Mouse (Mus musculus) forebrain, embryonic 14.5 days (tissue): Measurements from ENCODE around the gene Mctp2. TPM values are rescaled to one million over a fixed set of nuclear protein-coding genes. Genes with fewer than 3 reads are reported as not detected.
"Not testable (repeated sequence)": the region's sequence is repeated elsewhere in the genome, so short reads cannot be mapped to it uniquely, and the experiment has no call there.

ENCODE experiments used
- ATAC-seq: fragments of 200-750 bp; cut with Nextera tagmentation; 2 replicates; pipeline ENCODE4 v1.8.0; 2017; ENCODE audit warnings: mild to moderate bottlenecking, moderate library complexity
- DNase-seq: peaks from one replicate; pipeline ENCODE4 v3.0.0-alpha.2; 2015; ENCODE audit warnings: low spot score
- H3K27ac ChIP-seq: fragments of 300-500 bp; sonication (generic); 2 replicates; pipeline ENCODE4 v1.5.1; 2014; ENCODE audit warnings: low read depth, mild to moderate bottlenecking, control low read depth, low read length, moderate library complexity
- H3K27me3 ChIP-seq: fragments of 300-500 bp; sonication (generic); replicated peaks from 2 replicates; pipeline ENCODE4 v1.6.1; 2014; ENCODE audit warnings: low read length, control low read depth, mixed read lengths; ENCODE audit not compliant: control insufficient read depth, insufficient read depth
- H3K36me3 ChIP-seq: fragments of 300-500 bp; sonication (generic); 2 replicates; pipeline ENCODE4 v1.6.1; 2014; ENCODE audit warnings: low read length, control low read depth; ENCODE audit not compliant: control insufficient read depth, insufficient read depth
- H3K4me1 ChIP-seq: fragments of 300-500 bp; sonication (generic); 2 replicates; pipeline ENCODE4 v1.6.1; 2014; ENCODE audit warnings: antibody characterized with exemption, low read length, control low read depth; ENCODE audit not compliant: control insufficient read depth, insufficient read depth
- H3K4me2 ChIP-seq: fragments of 300-500 bp; sonication (generic); 2 replicates; pipeline ENCODE4 v1.6.1; 2014; ENCODE audit warnings: mild to moderate bottlenecking, control low read depth, low read length
- H3K4me3 ChIP-seq: fragments of 300-500 bp; sonication (generic); 2 replicates; pipeline ENCODE4 v1.5.1; 2014; ENCODE audit warnings: low read depth, low read length, control low read depth
- H3K9ac ChIP-seq: fragments of 300-500 bp; sonication (generic); 2 replicates; pipeline ENCODE4 v1.6.1; 2014; ENCODE audit warnings: mild to moderate bottlenecking, low read length, control low read depth, moderate library complexity
- H3K9me3 ChIP-seq: fragments of 300-500 bp; sonication (generic); replicated peaks from 2 replicates; pipeline ENCODE4 v1.6.1; 2016; ENCODE audit warnings: low read length, control low read depth, mixed read lengths; ENCODE audit not compliant: control insufficient read depth
- WGBS: fragments of 180-500 bp; shearing (Covaris S2); extraction: QIAGEN DNeasy Blood & Tissue Kit; methylation state at CpG from one replicate; pipeline ENCODE4 v1.1.7; 2014; 5-methylcytosine and 5-hydroxymethylcytosine counted together
- polyA plus RNA-seq: library from polyadenylated mRNA; unstranded; fragments of >200 nt; fragmentation: Nextera tagmentation; extraction: Ambion mirVana; gene quantifications from 2 replicates; pipeline ENCODE4 v1.2.1, GENCODE M21; 2014

The Mctp2 gene
- polyA plus RNA-seq, 1 experiment from 2014 or later = 0.13 TPM

- Histone ChIP-seq H3K9me3 (no peaks in the 10 kb centered on the region), H3K9ac (no peak overlapping the region), H3K4me3 (no peak overlapping the region), H3K27me3 (no peaks in the 10 kb centered on the region), H3K4me2 (no peak overlapping the region), H3K36me3 (no peaks in the 10 kb centered on the region), H3K27ac (no peak overlapping the region), H3K4me1 (no peaks in the 10 kb centered on the region)
- 94% methylated on average over 10 of the region's 10 CpGs for WGBS
- ATAC-seq (no peak), DNase-seq (no peak)
These were observed 47.4 kb downstream of the Mctp2 start for GRCm38 (mm10) chr7:72259045-72259444.

DNA sequence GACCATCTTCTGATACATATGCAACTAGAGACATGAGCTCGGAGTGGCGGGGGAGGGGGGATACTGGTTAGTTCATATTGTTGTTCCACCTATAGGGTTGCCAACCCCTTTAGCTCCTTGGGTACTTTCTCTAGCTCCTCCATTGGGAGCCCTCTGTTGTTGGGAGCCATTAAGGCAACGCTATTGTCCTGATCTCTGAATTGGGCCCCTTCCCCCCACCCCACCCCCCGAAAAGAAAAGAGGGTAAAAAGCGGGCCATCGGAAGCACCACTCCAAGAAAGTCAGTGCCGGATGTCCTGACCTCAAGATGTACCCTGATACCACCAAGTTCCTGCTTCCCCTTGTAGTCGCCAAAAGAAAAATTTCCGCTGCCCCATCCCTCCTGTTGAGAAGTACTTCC lies 56.1 kb downstream of the Mctp2 start:
- ATAC-seq = not testable (repeated sequence)

GRCm38 (mm10) chr7:72241269-72241668 lies 65.1 kb downstream of the Mctp2 start:
- Histone ChIP-seq H3K27me3 (no peaks in the 10 kb centered on the region), H3K9ac (no peak overlapping the region), H3K27ac (no peak overlapping the region), H3K4me3 (no peak overlapping the region), H3K4me1 (no peaks in the 10 kb centered on the region), H3K36me3 (no peaks in the 10 kb centered on the region), H3K4me2 (no peak overlapping the region), H3K9me3 (no peaks in the 10 kb centered on the region)
- 93% methylated on average over 9 of the region's 9 CpGs for WGBS
- ATAC-seq (no peak), DNase-seq (no peak)

More for the DNA sequence above, 56.1 kb downstream of the Mctp2 start:
- H3K9me3 ChIP-seq, H3K4me3 ChIP-seq, DNase-seq, H3K27ac ChIP-seq, H3K36me3 ChIP-seq, H3K4me1 ChIP-seq, H3K9ac ChIP-seq, H3K4me2 ChIP-seq, H3K27me3 ChIP-seq: not testable (repeated sequence)
- 95% methylated on average over 7 of the region's 9 CpGs for WGBS

DNA sequence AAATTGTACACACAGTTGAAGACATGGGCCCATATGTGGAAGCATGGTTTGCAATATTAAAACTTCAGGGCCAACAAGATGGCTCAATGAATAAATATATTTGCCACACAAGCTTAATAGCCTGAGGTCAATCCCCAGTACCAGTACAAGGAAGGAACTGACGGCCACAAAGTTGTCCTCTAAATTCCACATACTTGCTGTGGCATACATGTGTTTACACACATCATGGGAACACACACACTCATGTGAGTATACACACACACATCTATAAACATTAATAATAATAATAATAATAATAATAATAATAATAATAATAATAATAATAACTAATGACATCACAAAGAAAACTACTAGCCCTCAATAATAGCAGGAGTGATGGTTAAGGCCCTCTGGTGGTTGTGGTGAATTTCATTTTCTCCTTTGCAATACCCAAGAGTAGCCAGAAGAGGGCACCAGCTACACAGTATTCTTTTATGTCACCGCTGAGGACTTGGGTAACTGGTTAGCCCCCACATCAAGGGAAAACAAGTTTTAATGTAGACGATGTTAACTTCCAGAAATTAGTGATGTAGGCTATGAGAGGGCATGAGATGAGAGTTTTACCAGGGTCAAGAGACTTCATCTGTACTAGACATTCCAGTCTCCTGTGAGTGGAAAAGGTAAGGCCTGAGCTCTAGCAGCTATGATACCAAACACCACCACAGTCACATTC lies 66.5 kb downstream of the Mctp2 start:
- peak; percentile 52 for ATAC-seq
- Histone ChIP-seq H3K36me3 (no peaks in the 10 kb centered on the region), H3K4me2 (no peak overlapping the region), H3K27ac (no peak overlapping the region), H3K9ac (no peak overlapping the region), H3K9me3 (no peaks in the 10 kb centered on the region), H3K4me3 (no peak overlapping the region), H3K4me1 (no peaks in the 10 kb centered on the region), H3K27me3 (no peaks in the 10 kb centered on the region)
- DNase-seq = peak; percentile 65
- WGBS = 29% methylated on average over 3 of the region's 3 CpGs

DNA sequence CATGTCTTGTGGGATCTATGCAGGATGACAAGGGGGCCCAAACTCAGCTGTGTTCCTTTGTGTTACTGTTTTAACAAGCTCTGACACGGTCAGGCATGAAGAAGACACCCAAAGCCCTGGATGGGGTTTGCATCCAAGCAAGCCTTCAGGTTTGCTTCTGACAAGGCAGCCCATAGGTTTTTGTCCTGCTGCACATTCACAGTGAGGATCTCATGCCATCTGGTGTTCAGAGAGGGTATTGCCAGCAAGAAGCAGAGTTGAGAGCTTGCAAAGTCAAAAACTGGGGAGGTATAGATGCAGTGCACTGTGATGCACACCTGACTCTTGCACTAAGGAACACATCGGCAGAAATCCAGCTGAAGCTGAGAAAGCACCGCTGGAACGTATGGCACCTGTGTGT lies 67.8 kb downstream of the Mctp2 start:
- H3K36me3 ChIP-seq = no peaks in the 10 kb centered on the region
- no peak overlapping the region for H3K4me2 ChIP-seq
- no peak overlapping the region for H3K27ac ChIP-seq
- no peaks in the 10 kb centered on the region for H3K9me3 ChIP-seq
- H3K4me3 ChIP-seq = no peak overlapping the region
- DNase-seq (peak; percentile 83), ATAC-seq (peak; percentile 44; the same call in 1 of the 2 replicates)
- H3K9ac ChIP-seq = no peak overlapping the region
- WGBS = 55% methylated on average over 4 of the region's 4 CpGs
- no peaks in the 10 kb centered on the region for H3K4me1 ChIP-seq
- H3K27me3 ChIP-seq = no peaks in the 10 kb centered on the region

DNA sequence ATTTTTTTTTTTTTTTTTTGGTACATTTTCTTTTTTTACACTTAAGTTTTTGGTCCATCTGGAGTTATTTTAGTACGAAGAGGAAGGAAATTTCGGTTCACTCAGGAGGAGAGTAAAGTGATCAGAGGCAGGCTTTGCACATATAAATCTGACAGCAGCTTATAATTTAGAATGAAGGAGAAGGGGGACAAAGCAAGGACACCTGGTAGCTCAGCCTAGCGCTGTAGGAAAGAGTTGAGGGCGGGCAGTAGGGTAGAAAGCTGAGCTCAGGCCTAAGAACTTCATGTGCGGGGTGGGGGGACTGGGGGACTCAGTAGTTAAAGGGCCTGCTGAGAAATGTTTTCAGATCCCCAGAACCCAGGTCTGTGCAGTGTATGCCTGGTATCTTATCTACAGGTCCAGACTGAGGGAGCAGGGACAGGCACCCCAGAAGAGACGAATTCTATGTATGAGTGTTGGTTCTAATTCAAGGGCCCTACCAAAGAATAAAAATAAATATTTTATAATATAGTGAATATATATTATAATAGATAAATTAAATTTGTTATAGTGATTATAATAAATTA lies 71.9 kb downstream of the Mctp2 start:
- DNase-seq = no peak
- Histone ChIP-seq H3K27me3 (no peaks in the 10 kb centered on the region), H3K9ac (no peak overlapping the region), H3K36me3 (no peaks in the 10 kb centered on the region), H3K4me3 (no peak overlapping the region), H3K27ac (no peak overlapping the region), H3K9me3 (no peaks in the 10 kb centered on the region), H3K4me1 (no peaks in the 10 kb centered on the region), H3K4me2 (no peak overlapping the region)
- 66% methylated on average over 6 of the region's 6 CpGs for WGBS
- no peak for ATAC-seq

- Histone ChIP-seq H3K27ac (no peak overlapping the region), H3K4me3 (no peak overlapping the region), H3K9ac (no peak overlapping the region), H3K4me1 (no peaks in the 10 kb centered on the region), H3K4me2 (no peak overlapping the region), H3K9me3 (no peaks in the 10 kb centered on the region), H3K36me3 (no peaks in the 10 kb centered on the region), H3K27me3 (no peaks in the 10 kb centered on the region)
- WGBS = 26% methylated on average over 7 of the region's 7 CpGs
- DNase-seq (peak; percentile 28), ATAC-seq (no peak)
These were observed 75.1 kb downstream of the Mctp2 start for GRCm38 (mm10) chr7:72231182-72231877.

GRCm38 (mm10) chr7:72229925-72230324 lies 76.5 kb downstream of the Mctp2 start:
- WGBS = 17% methylated on average over 7 of the region's 7 CpGs
- DNase-seq = no peak
- no peak for ATAC-seq

GRCm38 (mm10) chr7:72223558-72223957 lies 82.8 kb downstream of the Mctp2 start:
- Histone ChIP-seq H3K27ac (no peak overlapping the region), H3K4me1 (no peaks in the 10 kb centered on the region), H3K9ac (no peak overlapping the region), H3K27me3 (no peaks in the 10 kb centered on the region), H3K4me2 (no peak overlapping the region), H3K9me3 (no peaks in the 10 kb centered on the region), H3K36me3 (no peaks in the 10 kb centered on the region), H3K4me3 (no peak overlapping the region)
- ATAC-seq = no peak
- no peak for DNase-seq
- 76% methylated on average over 5 of the region's 5 CpGs for WGBS

More at GRCm38 (mm10) chr7:72229925-72230324, 76.5 kb downstream of the Mctp2 start:
- H3K4me3 ChIP-seq = no peak overlapping the region
- H3K27ac ChIP-seq = no peak overlapping the region
- no peak overlapping the region for H3K4me2 ChIP-seq
- no peaks in the 10 kb centered on the region for H3K9me3 ChIP-seq
- no peak overlapping the region for H3K9ac ChIP-seq
- no peaks in the 10 kb centered on the region for H3K36me3 ChIP-seq
- H3K4me1 ChIP-seq = no peaks in the 10 kb centered on the region
- no peaks in the 10 kb centered on the region for H3K27me3 ChIP-seq
